Mouse (Mus musculus): ENCODE measurements at regions not wholly inside any gene's neighbourhood (a gene's known extent, or its start where the extent isn't known, plus 50 kb on each side); places are given as distances from the start of the nearest gene placed in this dataset.
"Not testable (repeated sequence)": the region's sequence is repeated elsewhere in the genome, so short reads cannot be mapped to it uniquely, and the experiment has no call there.

GRCm38 (mm10) chr10:96372616-96373346 lies 236.4 kb downstream of the Gm5426 start:
- no peak for DNase-seq (ENCODE audit: low spot score in 2 of 2)

GRCm38 (mm10) chr10:96373481-96373880 lies 237.1 kb downstream of the Gm5426 start:
- DNase-seq (ENCODE audit: low spot score in 2 of 2): peak; percentile 26 to 55

- peak in 1 of 2 experiments; percentile 60 for DNase-seq (ENCODE audit: low spot score in 2 of 2)
Observed at GRCm38 (mm10) chr10:96374293-96375069, 238.1 kb downstream of the Gm5426 start.

- DNase-seq (ENCODE audit: low spot score in 2 of 2): no peak
Observed at GRCm38 (mm10) chr10:96375070-96375447, 238.7 kb downstream of the Gm5426 start.

GRCm38 (mm10) chr10:96377549-96377948 lies 239.3 kb upstream of the Btg1 start:
- no peak for DNase-seq (ENCODE audit: low spot score in 2 of 2)

- DNase-seq (ENCODE audit: low spot score in 2 of 2): no peak
Observed at GRCm38 (mm10) chr10:96379016-96379771, 237.6 kb upstream of the Btg1 start.

DNA sequence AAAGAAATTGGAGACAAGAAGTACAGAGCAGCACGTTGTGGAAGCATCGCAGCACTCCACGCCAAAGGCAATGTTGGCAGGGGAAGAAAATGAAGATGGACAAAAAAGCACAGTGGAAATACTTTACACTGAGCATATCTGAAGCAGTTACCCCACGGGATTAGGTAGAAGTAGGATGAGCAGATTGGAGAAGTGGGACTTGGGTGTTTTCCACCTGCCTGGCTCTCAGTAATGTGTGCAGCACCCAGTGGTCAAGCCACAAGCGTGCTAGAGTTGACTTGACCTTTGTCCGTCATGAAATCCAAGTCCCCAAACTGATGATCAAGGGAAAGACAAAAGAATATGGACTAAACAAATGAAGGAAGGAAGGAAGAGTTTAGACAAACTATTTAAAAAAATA lies 235.1 kb upstream of the Btg1 start:
- no peak for DNase-seq (ENCODE audit: low spot score in 2 of 2)

- DNase-seq (ENCODE audit: low spot score in 2 of 2): no peak
Observed at GRCm38 (mm10) chr10:96391748-96392147, 225.1 kb upstream of the Btg1 start.

DNA sequence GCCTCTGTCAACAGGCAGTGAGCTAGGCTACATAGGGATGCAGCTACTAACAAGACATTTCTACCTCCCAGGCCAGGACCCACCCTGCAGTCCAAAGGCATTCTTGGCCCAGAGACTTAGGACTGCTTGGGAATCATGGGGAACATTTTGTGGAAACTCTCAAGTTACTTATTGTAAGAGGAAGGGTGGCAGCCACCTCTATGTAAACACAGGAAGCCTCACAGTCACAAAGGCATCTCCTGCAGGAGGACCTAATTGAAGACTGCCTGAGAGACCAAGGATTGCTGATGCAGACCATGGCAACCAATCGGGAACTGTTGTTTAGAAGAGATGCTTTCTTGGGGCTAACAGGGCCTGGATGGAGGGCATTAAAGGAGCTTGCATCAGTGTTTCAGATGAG lies 224.0 kb upstream of the Btg1 start:
- no peak for DNase-seq (ENCODE audit: low spot score in 2 of 2)

DNA sequence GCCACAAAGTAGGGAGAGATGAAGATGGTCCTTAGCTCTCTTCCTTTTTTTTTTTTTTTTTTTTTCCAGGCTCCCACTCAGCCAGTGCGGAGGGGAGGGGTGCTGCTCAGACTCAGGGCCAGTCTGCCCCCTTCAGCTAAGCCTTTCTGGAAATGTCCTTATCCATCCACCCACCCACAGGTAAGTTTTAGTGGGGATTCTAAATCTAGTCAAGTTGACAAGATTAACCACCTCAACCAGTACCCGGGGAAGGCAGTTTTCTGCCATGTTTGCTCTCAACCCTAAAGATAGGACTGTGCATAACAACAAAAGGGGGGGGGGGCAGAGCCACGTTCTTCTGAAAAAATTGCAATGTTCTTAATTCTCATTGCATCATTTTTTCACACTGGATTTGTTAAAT lies 222.6 kb upstream of the Btg1 start:
- no peak for DNase-seq (ENCODE audit: low spot score in 2 of 2)

- no peak for DNase-seq (ENCODE audit: low spot score in 2 of 2)
Observed at GRCm38 (mm10) chr10:96395017-96395416, 221.8 kb upstream of the Btg1 start.

DNA sequence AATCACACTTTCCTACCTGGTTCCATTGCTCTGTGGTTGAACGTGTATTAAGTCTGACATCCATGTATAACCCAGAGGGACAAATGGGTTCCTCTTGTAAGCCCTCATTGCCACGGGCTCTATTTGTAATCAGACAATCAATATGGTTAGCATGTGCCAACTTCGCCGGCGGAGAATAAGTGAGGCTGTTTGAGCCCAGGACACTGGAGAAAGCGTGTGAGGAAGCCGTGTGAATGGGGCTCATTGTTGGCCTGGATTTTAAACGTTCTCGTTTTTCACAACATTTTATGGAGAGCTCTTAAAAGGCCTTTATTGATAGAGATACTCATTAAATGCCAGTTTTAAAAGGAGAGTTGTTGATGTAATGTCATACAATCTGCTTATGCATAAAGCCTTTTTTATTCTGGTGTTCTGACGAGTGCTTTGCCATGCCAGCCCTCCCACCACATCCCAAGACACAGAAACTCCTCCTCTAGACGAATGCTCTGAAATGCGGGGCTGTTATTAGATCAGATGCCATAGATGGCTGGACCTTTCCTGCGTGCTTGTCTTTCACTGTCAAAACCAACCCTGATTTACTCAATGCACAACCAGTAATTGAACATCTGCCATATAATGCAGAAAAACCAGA lies 218.8 kb upstream of the Btg1 start:
- DNase-seq (ENCODE audit: low spot score in 2 of 2): no peak

DNA sequence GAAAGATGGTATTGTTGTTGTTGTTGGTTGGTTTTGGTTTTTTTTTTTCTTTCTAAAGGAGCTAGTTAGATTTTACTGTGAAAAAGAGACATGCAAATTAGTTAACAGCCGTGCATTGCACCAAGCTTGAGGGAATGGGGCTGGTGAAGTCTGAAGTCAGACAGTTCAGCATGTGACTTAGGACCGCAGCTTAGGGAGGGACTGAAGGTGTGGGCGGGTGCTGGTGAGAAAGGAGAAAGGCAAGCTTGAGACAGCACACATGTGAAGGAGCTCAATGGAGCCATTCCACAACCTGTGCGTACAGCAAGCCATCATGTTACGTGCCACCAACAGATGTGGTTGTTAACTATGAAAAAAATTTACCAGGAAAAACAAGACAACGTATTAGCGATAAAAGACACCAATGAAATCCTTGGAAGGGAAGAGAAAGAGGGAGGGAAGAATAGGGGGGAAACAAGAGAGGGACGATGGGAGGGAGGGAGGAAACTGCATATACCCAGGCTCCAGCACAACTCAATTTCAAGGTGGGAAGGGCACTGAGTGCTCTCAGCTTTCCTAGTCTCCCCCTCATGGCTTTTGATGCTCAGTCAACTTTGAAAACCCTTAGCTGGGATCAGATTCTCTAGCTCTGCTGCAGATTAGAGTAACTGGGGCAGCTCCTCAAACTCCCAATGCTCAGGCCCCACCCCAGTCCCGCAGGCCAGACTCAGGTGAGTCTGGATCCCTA lies 218.1 kb upstream of the Btg1 start:
- DNase-seq (ENCODE audit: low spot score in 2 of 2): peak in 1 of 2 experiments; percentile 57

DNA sequence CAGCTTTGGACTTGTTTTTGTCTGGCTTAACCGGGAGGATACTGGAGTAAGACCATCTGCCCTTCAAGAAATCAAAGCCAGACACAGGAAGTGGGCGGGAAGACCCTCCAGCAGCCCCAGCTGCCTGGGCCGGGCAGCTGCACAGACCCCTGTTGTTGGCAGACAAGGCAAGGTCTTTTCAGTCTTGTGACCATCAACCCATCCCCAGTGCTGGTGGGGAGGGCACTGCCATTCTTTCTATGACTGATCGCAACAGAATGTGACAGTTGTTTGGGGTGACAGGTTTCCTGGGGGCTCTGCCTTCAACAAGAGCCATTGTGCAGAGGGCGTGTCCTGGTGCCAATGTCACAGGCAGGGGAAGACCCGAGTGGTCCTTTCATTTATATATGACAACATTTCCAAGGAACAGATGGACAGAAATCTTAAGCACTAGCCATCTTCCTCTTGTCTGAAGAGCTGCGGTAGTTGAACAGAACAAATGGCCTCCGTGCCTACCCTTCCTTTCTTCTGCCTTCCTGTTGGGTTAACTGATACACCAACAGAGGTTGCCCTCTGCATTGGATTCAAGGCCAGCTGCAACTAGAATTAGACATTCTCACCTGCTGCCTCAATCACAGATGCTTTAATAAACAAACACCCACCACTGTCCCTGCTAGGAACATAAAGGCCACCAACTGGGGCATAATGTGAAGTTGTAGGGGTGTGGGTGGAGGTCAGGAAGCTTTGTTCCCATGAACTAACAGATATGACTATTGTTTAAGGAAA lies 217.0 kb upstream of the Btg1 start:
- DNase-seq (ENCODE audit: low spot score in 2 of 2): peak in 1 of 2 experiments; percentile 24

DNA sequence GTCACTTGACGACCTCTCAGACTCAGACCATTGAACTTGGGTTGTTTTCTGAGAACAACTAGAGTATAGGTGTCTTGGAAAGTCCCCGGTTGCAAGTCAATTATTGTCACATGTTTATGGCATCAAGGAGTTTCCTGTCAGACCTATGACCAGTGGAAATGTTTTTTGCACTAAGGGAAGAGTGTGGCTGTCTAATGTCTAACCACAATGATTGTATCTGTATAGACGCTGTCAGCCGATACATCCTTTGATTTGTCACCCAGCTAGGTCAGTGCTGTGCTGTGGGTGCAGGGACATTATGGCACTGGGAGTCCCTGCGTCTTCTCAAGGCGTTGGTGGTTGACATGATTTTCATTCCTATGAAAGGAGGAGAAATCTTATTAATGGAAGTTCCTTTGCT lies 216.0 kb upstream of the Btg1 start:
- no peak for DNase-seq (ENCODE audit: low spot score in 2 of 2)

GRCm38 (mm10) chr10:96406306-96406705 lies 210.5 kb upstream of the Btg1 start:
- no peak for DNase-seq (ENCODE audit: low spot score in 2 of 2)

DNA sequence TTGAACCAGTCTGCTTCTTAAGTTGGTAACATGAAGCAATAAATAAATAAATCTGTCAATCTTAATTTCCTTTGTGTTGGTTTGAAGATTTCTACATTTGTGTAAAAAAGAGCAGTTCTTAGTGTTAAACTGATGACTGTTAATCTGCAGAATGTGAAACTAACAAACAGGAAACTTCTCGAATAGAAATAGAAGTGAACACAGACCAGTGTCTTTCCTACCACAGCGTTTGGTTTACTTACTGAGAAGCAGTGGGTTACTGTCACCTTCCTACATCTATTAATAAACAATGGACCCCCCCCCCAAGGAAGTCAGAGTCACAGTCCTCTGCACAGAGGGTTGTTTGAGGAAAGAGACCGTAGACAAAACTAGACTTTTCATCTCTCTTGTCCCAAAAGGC lies 209.0 kb upstream of the Btg1 start:
- DNase-seq (ENCODE audit: low spot score in 2 of 2): no peak

DNA sequence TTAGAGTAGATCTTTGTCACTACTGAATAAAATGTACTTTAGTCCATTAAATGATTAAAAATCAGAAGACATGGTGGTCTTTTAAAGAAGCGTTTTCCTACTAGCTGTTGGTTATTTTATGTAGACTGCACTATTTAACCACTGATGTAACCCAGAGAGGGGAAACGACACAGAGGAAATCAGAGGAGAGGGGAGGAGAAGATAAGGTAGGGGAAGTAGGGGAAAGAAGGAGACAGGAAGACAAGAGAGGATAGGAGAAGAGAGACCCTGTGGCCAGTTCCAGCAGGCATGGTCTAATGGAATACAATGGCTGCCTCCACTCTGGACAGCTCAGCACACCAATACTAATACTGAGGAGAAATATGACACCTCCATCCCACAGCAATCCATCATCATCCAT lies 208.6 kb upstream of the Btg1 start:
- no peak for DNase-seq (ENCODE audit: low spot score in 2 of 2)

DNA sequence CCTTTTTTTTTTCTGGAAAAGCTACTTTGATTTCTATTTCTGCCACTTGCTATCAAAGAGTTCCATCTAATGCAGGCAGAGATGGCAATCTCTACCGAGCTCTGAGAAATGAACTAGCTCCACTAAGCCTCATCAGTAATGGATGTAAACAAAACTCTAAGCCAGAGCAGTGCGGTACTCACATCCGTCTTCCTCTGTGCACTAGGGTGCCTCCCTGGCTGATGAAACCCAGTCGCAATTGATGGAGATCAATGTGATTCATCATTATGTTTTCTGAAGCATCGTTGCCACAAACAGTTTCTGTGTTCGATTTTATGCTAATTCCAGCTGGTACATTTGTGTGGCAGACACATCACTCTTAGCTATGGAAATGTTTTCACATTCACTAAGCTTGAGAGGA lies 206.8 kb upstream of the Btg1 start:
- DNase-seq (ENCODE audit: low spot score in 2 of 2): no peak

- DNase-seq (ENCODE audit: low spot score in 2 of 2): no peak
Observed at GRCm38 (mm10) chr10:96414807-96415206, 202.0 kb upstream of the Btg1 start.

DNA sequence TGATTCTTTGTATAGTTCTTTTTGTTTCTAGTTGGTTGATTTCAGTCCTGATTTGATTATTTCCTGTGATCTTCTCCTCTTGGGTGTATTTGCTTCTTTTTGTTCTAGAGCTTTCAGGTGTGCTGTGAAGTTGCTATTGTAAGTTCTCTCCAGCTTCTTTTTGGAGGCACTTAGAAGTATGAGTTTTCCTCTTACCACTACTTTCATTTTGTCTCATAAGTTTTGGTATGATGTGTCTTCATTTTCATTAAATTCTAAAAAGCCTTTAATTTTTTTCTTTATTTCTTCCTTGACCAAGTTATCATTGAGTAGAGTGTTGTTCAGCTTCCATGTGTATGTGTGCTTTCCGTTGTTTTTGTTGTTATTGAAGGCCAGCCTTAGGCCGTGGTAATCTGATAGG lies 195.3 kb upstream of the Btg1 start:
- not testable (repeated sequence) for DNase-seq (ENCODE audit: low spot score in 2 of 2)

All from spleen, postnatal 10 days (tissue).